Comparison of ENCODE assay signal across 8 mouse cellular contexts in genomic region chr3:89764119-89764724, GRCm38 (mm10). TPM values are rescaled to one million over a fixed set of nuclear protein-coding genes. Genes with fewer than 3 reads are reported as not detected.
DNase-seq lines count a peak whose midpoint lies in the region; ATAC-seq and TF ChIP-seq lines count a peak whose summit lies in the region.

Gene Chrnb2 (minus strand): TSS chr3:89764632.

- no peak for TF ChIP-seq EP300 in stomach, postnatal 0 days (optimal IDR thresholded peaks at IDR 0.05)

- H3K27me3 ChIP-seq in E14TG2a.4 (ENCODE audit: insufficient read depth, low read length), result peaks cover 71% of the 10 kb centered on the region
- peaks cover 16% of the 10 kb centered on the region for H3K27me3 ChIP-seq in forebrain, embryonic 12.5 days
- peaks cover 22% of the 10 kb centered on the region for H3K27me3 ChIP-seq in heart, embryonic 16.5 days (ENCODE audit: control insufficient read depth, insufficient read depth, low read length)
- no peaks in the 10 kb centered on the region for H3K27me3 ChIP-seq in kidney, postnatal 0 days (ENCODE audit: insufficient read depth, low read length)
- H3K27me3 ChIP-seq in liver, embryonic 16.5 days (ENCODE audit: control insufficient read depth, insufficient read depth, low read depth, low read length), result peaks cover 25% of the 10 kb centered on the region
- no peaks in the 10 kb centered on the region for H3K27me3 ChIP-seq in neural tube, embryonic 11.5 days (ENCODE audit: control insufficient read depth, insufficient read depth, low read length)
- no peaks in the 10 kb centered on the region for H3K27me3 ChIP-seq in stomach, postnatal 0 days (ENCODE audit: control insufficient read depth, insufficient read depth, low read length)

- peak; percentile 57 for DNase-seq in c-Kit-positive CD71-positive TER-119-positive erythroid progenitor cells, embryonic 14.5 days (ENCODE audit: low spot score)
- DNase-seq in kidney, postnatal 0 days (ENCODE audit: low spot score), result peak; percentile 83
- DNase-seq in neural tube, embryonic 11.5 days (ENCODE audit: low spot score), result peak; percentile 87
- peak; percentile 87 for DNase-seq in stomach, postnatal 0 days (ENCODE audit: low spot score)

- peaks cover 37% of the 10 kb centered on the region for H3K4me1 ChIP-seq in E14TG2a.4 (replicated peaks; ENCODE audit: low read depth, low read length)
- peaks cover 39% of the 10 kb centered on the region for H3K4me1 ChIP-seq in forebrain, embryonic 12.5 days
- no peaks in the 10 kb centered on the region; the same call in 1 of the 2 replicates for H3K4me1 ChIP-seq in heart, embryonic 16.5 days (ENCODE audit: control insufficient read depth, insufficient read depth, low read length)
- H3K4me1 ChIP-seq in kidney, postnatal 0 days (replicated peaks; ENCODE audit: insufficient read depth, low read length), result 0 out of 2 replicates have a peak, but pooled peaks cover 3% of the 10 kb centered on the region
- H3K4me1 ChIP-seq in liver, embryonic 16.5 days (ENCODE audit: control insufficient read depth, low read depth, low read length), result peaks cover 2% of the 10 kb centered on the region; the same call in 1 of the 2 replicates
- H3K4me1 ChIP-seq in neural tube, embryonic 11.5 days (ENCODE audit: control insufficient read depth, insufficient read depth, low read length), result no peaks in the 10 kb centered on the region
- H3K4me1 ChIP-seq in stomach, postnatal 0 days (replicated peaks; ENCODE audit: control insufficient read depth, insufficient read depth), result no peaks in the 10 kb centered on the region

- H3K9ac ChIP-seq in forebrain, embryonic 12.5 days, result peak within 1 kb of the TSS; percentile 71
- no peak within 1 kb of the TSS for H3K9ac ChIP-seq in heart, embryonic 16.5 days (ENCODE audit: low read length)
- H3K9ac ChIP-seq in kidney, postnatal 0 days (ENCODE audit: low read depth, low read length), result no peak within 1 kb of the TSS
- no peak within 1 kb of the TSS for H3K9ac ChIP-seq in liver, embryonic 16.5 days (ENCODE audit: low read depth, low read length)
- H3K9ac ChIP-seq in neural tube, embryonic 11.5 days (ENCODE audit: low read length), result peak within 1 kb of the TSS; percentile 43
- no peak within 1 kb of the TSS for H3K9ac ChIP-seq in stomach, postnatal 0 days (ENCODE audit: low read length)

- under 1% methylated on average over 36 of the region's 36 CpGs for WGBS in forebrain, embryonic 12.5 days
- under 1% methylated on average over 36 of the region's 36 CpGs for WGBS in heart, embryonic 16.5 days
- WGBS in kidney, postnatal 0 days, result under 1% methylated on average over 36 of the region's 36 CpGs
- WGBS in liver, embryonic 16.5 days (ENCODE audit: insufficient replicate concordance), result 1% methylated on average over 36 of the region's 36 CpGs
- under 1% methylated on average over 36 of the region's 36 CpGs for WGBS in neural tube, embryonic 11.5 days
- WGBS in stomach, postnatal 0 days, result 1% methylated on average over 36 of the region's 36 CpGs

- peaks cover 3% of the 10 kb centered on the region; the same call in 1 of the 2 replicates for H3K36me3 ChIP-seq in E14TG2a.4 (ENCODE audit: insufficient read depth, low read length)
- no peaks in the 10 kb centered on the region; the same call in 1 of the 2 replicates for H3K36me3 ChIP-seq in forebrain, embryonic 12.5 days (replicated peaks)
- no peaks in the 10 kb centered on the region for H3K36me3 ChIP-seq in heart, embryonic 16.5 days (ENCODE audit: control insufficient read depth, insufficient read depth)
- H3K36me3 ChIP-seq in kidney, postnatal 0 days (ENCODE audit: insufficient read depth, low read length), result no peaks in the 10 kb centered on the region
- no peaks in the 10 kb centered on the region for H3K36me3 ChIP-seq in liver, embryonic 16.5 days (ENCODE audit: control insufficient read depth, insufficient read depth)
- H3K36me3 ChIP-seq in neural tube, embryonic 11.5 days (ENCODE audit: control insufficient read depth, insufficient read depth, low read length), result no peaks in the 10 kb centered on the region
- no peaks in the 10 kb centered on the region for H3K36me3 ChIP-seq in stomach, postnatal 0 days (ENCODE audit: control insufficient read depth, insufficient read depth, low read length)

- H3K27ac ChIP-seq in forebrain, embryonic 12.5 days, result peak within 1 kb of the TSS; percentile 80
- H3K27ac ChIP-seq in heart, embryonic 16.5 days (ENCODE audit: low read length), result no peak within 1 kb of the TSS
- H3K27ac ChIP-seq in kidney, postnatal 0 days, result 0 out of 2 replicates have a peak within 1 kb of the TSS, but pooled peaks have one; percentile 8
- no peak within 1 kb of the TSS for H3K27ac ChIP-seq in liver, embryonic 16.5 days (ENCODE audit: low read length)
- H3K27ac ChIP-seq in neural tube, embryonic 11.5 days (ENCODE audit: low read depth, low read length), result peak within 1 kb of the TSS; percentile 63
- no peak within 1 kb of the TSS for H3K27ac ChIP-seq in stomach, postnatal 0 days (replicated peaks)

- H3K4me3 ChIP-seq in E14TG2a.4 (replicated peaks; ENCODE audit: low read length), result peak within 1 kb of the TSS; percentile 75
- H3K4me3 ChIP-seq in forebrain, embryonic 12.5 days (replicated peaks), result peak within 1 kb of the TSS; percentile 52
- peak within 1 kb of the TSS; percentile 17; the same call in 1 of the 2 replicates for H3K4me3 ChIP-seq in heart, embryonic 16.5 days (ENCODE audit: low read length)
- 0 out of 2 replicates have a peak within 1 kb of the TSS, but pooled peaks have one; percentile 13 for H3K4me3 ChIP-seq in kidney, postnatal 0 days (replicated peaks; ENCODE audit: low read depth, low read length)
- no peak within 1 kb of the TSS for H3K4me3 ChIP-seq in liver, embryonic 16.5 days (ENCODE audit: low read depth, low read length)
- H3K4me3 ChIP-seq in neural tube, embryonic 11.5 days (ENCODE audit: low read depth, low read length), result peak within 1 kb of the TSS; percentile 37
- H3K4me3 ChIP-seq in stomach, postnatal 0 days (ENCODE audit: low read depth, low read length), result no peak within 1 kb of the TSS

- peak; percentile 77 for ATAC-seq in forebrain, embryonic 12.5 days (ENCODE audit: low FRiP score)
- peak; percentile 78 for ATAC-seq in heart, embryonic 16.5 days (replicated peaks; ENCODE audit: extremely low read depth, insufficient read depth, low FRiP score)
- ATAC-seq in kidney, postnatal 0 days (replicated peaks; ENCODE audit: low FRiP score, low read depth), result peak; percentile 92
- ATAC-seq in liver, embryonic 16.5 days (ENCODE audit: low read depth), result peak; percentile 48; the same call in 1 of the 2 replicates
- peak; percentile 68 for ATAC-seq in neural tube, embryonic 11.5 days (ENCODE audit: insufficient read depth, low FRiP score, low TSS enrichment)
- ATAC-seq in stomach, postnatal 0 days (ENCODE audit: low FRiP score, low TSS enrichment), result peak; percentile 93

- peak within 1 kb of the TSS; percentile 57 for H3K4me2 ChIP-seq in forebrain, embryonic 12.5 days
- peak within 1 kb of the TSS; percentile 37 for H3K4me2 ChIP-seq in heart, embryonic 16.5 days (ENCODE audit: low read depth, low read length)
- H3K4me2 ChIP-seq in kidney, postnatal 0 days (ENCODE audit: low read length), result peak within 1 kb of the TSS; percentile 45
- H3K4me2 ChIP-seq in liver, embryonic 16.5 days (ENCODE audit: low read depth, low read length), result no peak within 1 kb of the TSS
- H3K4me2 ChIP-seq in neural tube, embryonic 11.5 days (ENCODE audit: low read depth), result peak within 1 kb of the TSS; percentile 41
- peak within 1 kb of the TSS; percentile 33 for H3K4me2 ChIP-seq in stomach, postnatal 0 days (replicated peaks; ENCODE audit: low read depth)

- H3K9me3 ChIP-seq in E14TG2a.4 (ENCODE audit: low read length), result no peaks in the 10 kb centered on the region
- H3K9me3 ChIP-seq in forebrain, embryonic 12.5 days, result no peaks in the 10 kb centered on the region
- H3K9me3 ChIP-seq in heart, embryonic 16.5 days (replicated peaks; ENCODE audit: control insufficient read depth, low read length), result no peaks in the 10 kb centered on the region
- no peaks in the 10 kb centered on the region for H3K9me3 ChIP-seq in kidney, postnatal 0 days (replicated peaks; ENCODE audit: low read length)
- no peaks in the 10 kb centered on the region for H3K9me3 ChIP-seq in liver, embryonic 16.5 days (replicated peaks; ENCODE audit: control insufficient read depth, low read length)
- H3K9me3 ChIP-seq in neural tube, embryonic 11.5 days (ENCODE audit: control insufficient read depth, low read length), result no peaks in the 10 kb centered on the region
- no peaks in the 10 kb centered on the region for H3K9me3 ChIP-seq in stomach, postnatal 0 days (ENCODE audit: control insufficient read depth, low read length)

- TF ChIP-seq CTCF in E14TG2a.4 (conservative IDR thresholded peaks at IDR 0.05; ENCODE audit: low read length), result no peak
- no peak for TF ChIP-seq CTCF in kidney, postnatal 0 days (IDR thresholded peaks at IDR 0.05; ENCODE audit: low read depth)
- TF ChIP-seq CTCF in stomach, postnatal 0 days (IDR thresholded peaks at IDR 0.05; ENCODE audit: low read depth), result no peak

RNA-seq across cellular contexts. Expression of gene Chrnb2, which starts in this region (rescaled TPM):
- 18.9 and 21.3 TPM in 2 replicates for polyA plus RNA-seq in forebrain, embryonic 12.5 days (2016; fragmentation: Nextera tagmentation; extraction: Ambion mirVana)
- polyA plus RNA-seq in heart, embryonic 16.5 days (2015; fragmentation: Nextera tagmentation; extraction: Ambion mirVana), result 0.25 and 0.29 TPM in 2 replicates
- polyA plus RNA-seq in kidney, postnatal 0 days (2015; fragmentation: Nextera tagmentation; extraction: Ambion mirVana), result 0.36 and 0.47 TPM in 2 replicates
- 0.15 and 0.26 TPM in 2 replicates for polyA plus RNA-seq in liver, embryonic 16.5 days (2015; fragmentation: Nextera tagmentation; extraction: Ambion mirVana)
- 17.9 and 20.8 TPM in 2 replicates for polyA plus RNA-seq in neural tube, embryonic 11.5 days (2014; fragmentation: Nextera tagmentation; extraction: Ambion mirVana)
- polyA plus RNA-seq in stomach, postnatal 0 days (2015; fragmentation: Nextera tagmentation; extraction: Ambion mirVana), result 0.68 and 0.81 TPM in 2 replicates

Comparison
In these comparisons a context has a peak if more than half of its experiments do, and no peak if none do; other contexts are left out.
1. RNA of gene Chrnb2 (polyA plus RNA-seq): 17.9 to 20.8 TPM in neural tube, embryonic 11.5 days and 18.9 to 21.3 TPM in forebrain, embryonic 12.5 days; 0.68 to 0.81 TPM in stomach, postnatal 0 days, 0.36 to 0.47 TPM in kidney, postnatal 0 days, 0.25 to 0.29 TPM in heart, embryonic 16.5 days and 0.15 to 0.26 TPM in liver, embryonic 16.5 days; every median in the first group is over 10 times any median in the second.
2. Peak in ATAC-seq, H3K4me3 ChIP-seq and H3K4me2 ChIP-seq in heart, embryonic 16.5 days; RNA of the gene not detected or under 1 TPM.
3. Peak in DNase-seq, ATAC-seq, H3K4me3 ChIP-seq, H3K27ac ChIP-seq and H3K4me2 ChIP-seq in kidney, postnatal 0 days; RNA of the gene not detected or under 1 TPM.
4. Peak in ATAC-seq in liver, embryonic 16.5 days; RNA of the gene not detected or under 1 TPM.
5. Peak in DNase-seq, ATAC-seq and H3K4me2 ChIP-seq in stomach, postnatal 0 days; RNA of the gene not detected or under 1 TPM.
6. H3K4me3 ChIP-seq: peak in E14TG2a.4 (single experiment), forebrain, embryonic 12.5 days (single experiment) and neural tube, embryonic 11.5 days (single experiment); none in liver, embryonic 16.5 days (single experiment) and stomach, postnatal 0 days (single experiment).
7. H3K27ac ChIP-seq: peak in forebrain, embryonic 12.5 days (single experiment) and neural tube, embryonic 11.5 days (single experiment); none in heart, embryonic 16.5 days (single experiment), liver, embryonic 16.5 days (single experiment) and stomach, postnatal 0 days (single experiment).
8. H3K9ac ChIP-seq: peak in forebrain, embryonic 12.5 days (single experiment) and neural tube, embryonic 11.5 days (single experiment); none in heart, embryonic 16.5 days (single experiment), kidney, postnatal 0 days (single experiment), liver, embryonic 16.5 days (single experiment) and stomach, postnatal 0 days (single experiment).
9. Peak in every context shown above with its lines, with median percentiles within 50 percentile points of each other: DNase-seq and ATAC-seq.